Mouse (Mus musculus): ENCODE measurements around the gene Smarca4.
"Not testable (repeated sequence)": the region's sequence is repeated elsewhere in the genome, so short reads cannot be mapped to it uniquely, and the experiment has no call there.

Smarca4 gene

GRCm38 (mm10) chr9:21615617-21616231 lies at the start of gene Smarca4:
Smarca4 (plus strand) TSS chr9:21616169.
- peak; percentile 100 for DNase-seq

- DNase-seq: no peak
Observed at GRCm38 (mm10) chr9:21566538-21566937, 49.4 kb upstream of the Smarca4 start.

DNA sequence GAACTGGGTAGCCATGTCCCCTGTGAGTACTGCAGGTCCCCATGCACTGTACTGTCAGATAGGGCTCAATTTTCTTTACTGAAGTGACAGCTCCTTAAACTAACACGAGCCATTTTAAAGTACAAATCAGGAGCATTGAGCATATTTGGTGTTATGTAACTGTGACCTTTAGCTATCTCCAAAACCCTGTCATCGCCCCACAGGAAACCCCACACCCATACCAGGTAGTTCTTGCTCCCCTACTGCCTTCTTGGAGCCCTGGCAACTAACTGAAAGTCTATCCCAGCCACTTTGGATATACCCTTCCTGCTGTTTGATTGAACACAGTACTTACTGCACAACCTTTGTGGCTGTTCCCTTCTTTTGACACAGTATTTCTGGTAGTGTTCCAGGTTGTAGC lies 48.9 kb upstream of the Smarca4 start:
- DNase-seq: no peak

GRCm38 (mm10) chr9:21568657-21569255 lies 47.2 kb upstream of the Smarca4 start:
- DNase-seq: no peak

GRCm38 (mm10) chr9:21574012-21574801 lies 41.8 kb upstream of the Smarca4 start:
- DNase-seq: no peak

GRCm38 (mm10) chr9:21575253-21575652 lies 40.7 kb upstream of the Smarca4 start:
- no peak for DNase-seq

GRCm38 (mm10) chr9:21576286-21576685 lies 39.7 kb upstream of the Smarca4 start:
- no peak for DNase-seq

DNA sequence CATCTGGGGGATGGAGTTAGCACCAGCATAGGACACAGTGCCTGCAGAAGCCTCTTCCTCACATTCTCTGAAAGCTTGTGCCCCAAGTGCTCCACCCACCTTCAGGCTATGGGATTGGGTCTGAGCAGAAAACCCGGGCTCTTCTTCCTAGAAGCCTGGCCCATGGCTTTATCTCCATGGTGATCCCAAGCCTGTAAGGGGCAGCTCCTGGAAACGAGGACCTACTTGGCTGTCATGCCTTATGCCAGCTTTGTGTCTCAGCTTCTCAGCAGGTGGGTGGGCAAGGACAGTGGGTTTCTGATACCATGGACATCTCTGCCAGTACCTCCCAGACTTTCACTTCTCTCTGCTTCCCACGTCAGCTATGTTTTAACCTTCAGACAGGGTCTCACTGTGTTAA lies 37.7 kb upstream of the Smarca4 start:
- DNase-seq: no peak

DNA sequence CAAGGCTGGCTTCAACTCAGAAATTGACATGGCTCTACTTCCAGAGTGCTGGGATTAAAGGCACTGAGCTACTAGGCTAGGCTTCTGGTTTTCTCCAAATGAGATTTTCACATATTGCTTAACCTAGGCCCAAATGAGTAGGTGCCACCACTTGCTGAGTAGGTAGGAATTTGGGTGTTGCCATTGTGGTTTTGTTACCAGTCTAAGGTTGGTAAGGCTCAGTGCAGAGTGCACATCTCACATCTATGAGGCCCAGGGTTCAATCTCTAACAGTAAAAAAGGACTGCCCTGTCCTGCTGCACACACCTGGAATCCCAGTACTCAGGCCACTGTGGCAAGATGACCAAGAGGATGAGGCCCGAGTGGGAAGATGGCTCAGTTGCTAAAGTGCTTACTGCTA lies 30.6 kb upstream of the Smarca4 start:
- no peak for DNase-seq

DNA sequence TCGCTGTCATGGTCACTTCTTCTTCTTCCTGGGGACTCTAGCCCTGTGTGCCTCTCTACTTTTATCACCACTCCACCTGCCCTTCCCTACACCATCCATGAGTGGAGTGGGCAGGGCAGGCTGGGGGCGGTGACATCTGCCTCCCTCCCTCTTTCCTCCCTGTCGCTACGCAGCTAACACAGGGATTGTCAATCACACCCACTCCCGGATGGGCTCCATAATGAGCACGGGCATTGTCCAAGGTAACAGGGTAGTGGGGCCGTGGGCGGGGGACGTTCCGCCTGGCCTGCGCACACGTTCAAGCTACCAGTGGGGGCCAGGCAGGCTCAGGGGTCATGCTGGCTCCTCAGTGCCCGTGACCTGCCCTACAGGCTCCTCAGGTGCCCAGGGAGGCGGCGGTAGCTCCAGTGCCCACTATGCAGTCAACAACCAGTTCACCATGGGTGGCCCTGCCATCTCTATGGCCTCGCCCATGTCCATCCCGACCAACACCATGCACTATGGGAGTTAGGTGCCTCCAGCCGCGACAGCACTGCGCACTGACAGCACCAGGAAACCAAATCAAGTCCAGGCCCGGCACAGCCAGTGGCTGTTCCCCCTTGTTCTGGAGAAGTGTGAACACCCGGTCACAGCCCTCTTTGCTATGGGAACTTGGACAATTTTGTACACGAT lies 28.2 kb upstream of the Smarca4 start:
- no peak for DNase-seq

DNA sequence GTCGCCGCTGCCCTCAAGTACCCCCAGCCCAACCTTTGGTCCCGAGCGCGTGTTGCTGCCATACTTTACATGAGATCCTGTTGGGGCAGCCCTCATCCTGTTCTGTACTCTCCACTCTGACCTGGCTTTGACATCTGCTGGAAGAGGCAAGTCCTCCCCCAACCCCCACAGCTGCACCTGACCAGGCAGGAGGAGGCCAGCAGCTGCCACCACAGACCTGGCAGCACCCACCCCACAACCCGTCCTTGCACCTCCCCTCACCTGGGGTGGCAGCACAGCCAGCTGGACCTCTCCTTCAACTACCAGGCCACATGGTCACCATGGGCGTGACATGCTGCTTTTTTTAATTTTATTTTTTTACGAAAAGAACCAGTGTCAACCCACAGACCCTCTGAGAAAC lies 27.6 kb upstream of the Smarca4 start:
- no peak for DNase-seq

GRCm38 (mm10) chr9:21589538-21589937 lies 26.4 kb upstream of the Smarca4 start:
- DNase-seq: no peak

- no peak for DNase-seq
Observed at GRCm38 (mm10) chr9:21591127-21591830, 24.7 kb upstream of the Smarca4 start.

DNA sequence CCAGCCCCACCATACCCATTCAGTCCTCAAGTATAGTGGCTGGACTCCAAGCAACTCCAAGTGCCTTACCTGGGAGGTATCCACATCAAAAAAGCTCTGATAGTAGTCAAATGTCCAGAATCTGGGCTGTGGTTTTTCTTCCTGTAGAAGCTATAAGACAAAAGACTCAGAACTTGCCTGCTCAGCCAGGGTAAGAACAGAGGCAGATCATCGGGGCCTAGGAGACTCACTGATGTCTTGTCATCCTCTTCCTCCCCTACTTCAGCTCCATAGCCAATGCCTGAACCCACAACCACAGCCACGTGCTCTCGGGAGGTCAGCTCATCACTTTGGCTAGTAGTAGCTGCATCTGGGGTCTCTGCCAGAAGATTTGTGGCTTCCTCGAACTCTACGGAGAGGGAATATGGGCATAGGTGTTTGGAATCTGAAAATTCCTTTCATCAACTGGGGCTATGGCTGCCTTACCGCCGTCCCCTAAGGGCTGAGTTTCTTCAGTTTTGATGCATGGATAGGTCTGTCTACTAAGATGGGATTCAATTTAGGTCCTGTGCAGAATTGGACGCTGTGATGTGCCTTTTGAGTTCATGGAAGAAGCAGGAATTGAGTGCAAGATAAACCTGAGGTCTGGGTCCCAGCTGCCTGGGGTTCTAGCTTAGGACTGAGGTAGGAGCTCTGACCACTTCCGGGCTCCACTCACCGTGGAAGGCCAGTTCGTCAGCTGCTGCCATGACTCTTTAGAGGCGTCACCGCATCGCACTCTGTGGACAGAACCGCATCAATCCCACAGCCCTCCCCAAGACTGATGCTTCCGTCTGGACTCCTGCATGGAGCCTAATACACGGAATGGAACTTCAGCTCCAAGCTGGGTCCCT lies 23.9 kb upstream of the Smarca4 start:
- DNase-seq: peak; percentile 56

DNA sequence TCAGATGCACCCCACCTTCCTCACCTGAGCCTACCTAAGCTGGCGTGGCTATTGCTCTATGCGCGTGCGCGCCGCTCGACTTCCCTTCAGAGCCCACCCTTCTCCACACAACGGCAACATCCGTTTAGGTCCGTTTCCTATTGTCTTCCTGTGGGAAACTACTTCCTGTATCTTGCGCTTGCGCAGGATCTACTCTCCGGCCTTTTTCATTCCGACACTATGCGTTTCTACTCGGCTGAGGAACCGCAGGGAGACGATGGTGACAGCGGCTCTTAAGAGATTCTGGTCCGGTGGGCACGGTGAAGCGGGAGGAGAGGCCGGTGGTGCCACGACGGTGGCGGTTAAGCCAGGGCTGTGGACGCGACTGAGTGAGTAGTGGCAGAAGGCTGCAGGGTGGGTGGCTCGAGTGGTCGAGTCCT lies 23.3 kb upstream of the Smarca4 start, which contains the start of the genes Timm29 and Yipf2:
Gene Timm29, plus strand, starts transcription at position 20 of the 419 bp plus-strand sequence.
Gene Yipf2, minus strand, starts transcription at position 126 of the 419 bp plus-strand sequence.
- DNase-seq: peak; percentile 93

GRCm38 (mm10) chr9:21593122-21593721 lies 22.7 kb upstream of the Smarca4 start:
- DNase-seq: no peak

DNA sequence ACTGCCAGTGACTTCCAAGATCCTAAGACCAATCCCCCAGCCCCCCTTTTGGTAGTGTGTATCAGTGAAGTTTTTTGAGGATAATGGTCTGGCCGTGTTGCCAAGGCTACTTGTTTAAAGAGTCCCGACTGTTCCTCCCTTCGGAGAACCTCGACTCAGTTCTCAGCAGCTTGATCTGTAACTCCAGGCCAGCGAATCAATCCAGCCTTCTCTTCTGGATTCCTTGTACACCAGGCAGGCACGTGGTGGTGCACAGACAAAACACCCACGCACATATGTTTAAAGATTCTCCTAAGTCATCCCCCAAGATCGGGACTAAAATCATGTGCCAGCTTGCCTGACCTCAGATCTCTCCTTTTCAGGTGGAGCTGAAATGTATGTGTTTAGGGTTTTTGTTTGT lies 21.6 kb upstream of the Smarca4 start:
- DNase-seq: not testable (repeated sequence)

DNA sequence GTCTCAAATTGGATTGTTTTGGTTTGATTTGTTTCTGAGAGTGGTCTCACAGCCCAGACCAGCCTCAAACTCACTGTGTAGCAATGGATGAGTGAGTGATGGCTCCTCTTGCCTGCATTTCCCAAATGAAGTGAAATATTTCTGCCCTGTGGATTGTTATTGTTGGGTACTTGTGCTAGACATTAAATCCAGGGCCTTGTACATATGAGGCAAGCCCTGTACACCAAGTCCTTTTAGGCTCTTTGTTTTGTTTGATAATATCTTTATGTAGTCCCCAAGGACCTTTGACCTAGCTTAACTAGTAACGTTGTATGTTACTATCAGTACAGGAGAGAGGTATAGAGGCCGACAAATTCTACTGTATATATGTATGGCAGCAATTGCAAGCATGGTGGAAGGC lies 21.1 kb upstream of the Smarca4 start:
- DNase-seq: no peak

DNA sequence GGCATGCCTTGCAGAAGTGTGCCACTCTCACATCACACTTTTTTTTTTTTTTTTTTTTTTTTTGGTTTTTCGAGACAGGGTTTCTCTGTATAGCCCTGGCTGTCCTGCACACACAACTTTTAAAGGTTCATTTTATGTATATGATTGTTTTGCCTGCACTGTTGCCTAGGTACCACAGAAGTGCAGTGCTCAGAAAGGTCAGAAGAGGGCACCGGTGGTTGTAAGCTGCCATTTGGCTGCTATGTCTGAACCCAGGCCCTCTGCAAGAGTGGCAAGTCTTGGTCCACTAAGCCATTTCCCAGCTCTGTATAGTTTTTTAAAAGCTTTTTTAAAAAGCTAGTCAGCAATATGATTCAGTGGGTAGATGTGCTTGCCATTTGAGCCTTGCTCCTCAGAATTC lies 17.8 kb upstream of the Smarca4 start:
- no peak for DNase-seq

- no peak for DNase-seq
Observed at GRCm38 (mm10) chr9:21600186-21600585, 15.8 kb upstream of the Smarca4 start.

- no peak for DNase-seq
Observed at GRCm38 (mm10) chr9:21601073-21601472, 14.9 kb upstream of the Smarca4 start.

Measured in cerebellum, adult 11-12 months (tissue).